Mouse (Mus musculus) left cerebral cortex, postnatal 25 days (tissue): Measurements from ENCODE around the gene Plekhf1. TPM values are rescaled to one million over a fixed set of nuclear protein-coding genes. Genes with fewer than 3 reads are reported as not detected.

Experiments
- DNase-seq, 2 experiments: peaks; one replicate each; pipeline ENCODE4 v3.0.0; 2022; ENCODE audit warnings: low spot score in 2 of 2, mixed read lengths in 1 of 2
- intact Hi-C: fragments of 180-260 bp; cut with DNase I; formaldehyde crosslinking; loops from one replicate; pipeline ENCODE4 v1.15.1; 2025
- total RNA-seq, 2 experiments: library from RNA; stranded (reverse); gene quantifications; 2 replicates each; pipeline ENCODE4 v1.2.3; 2021

The Plekhf1 gene
- total RNA-seq, 2 experiments from 2014 or later, result 1.4 TPM

GRCm38 (mm10) chr7:38190056-38190835, 37.6 kb downstream of the Plekhf1 start:
- DNase-seq, result no peak
- intact Hi-C loops, result no loop called here

- DNase-seq, result peak; percentile 30 to 39
- intact Hi-C loops, result no loop called here
These were observed 38.5 kb downstream of the Plekhf1 start for GRCm38 (mm10) chr7:38189136-38189982.

GRCm38 (mm10) chr7:38188281-38189075, 39.3 kb downstream of the Plekhf1 start:
- no peak for DNase-seq
- intact Hi-C loops, result no loop called here

GRCm38 (mm10) chr7:38187796-38188195, 40.0 kb downstream of the Plekhf1 start:
- no peak for DNase-seq
- intact Hi-C loops, result no loop called here

- intact Hi-C loops, result no loop called here
- no peak for DNase-seq
These were observed 41.0 kb downstream of the Plekhf1 start for GRCm38 (mm10) chr7:38186861-38187260.

- intact Hi-C loops, result no loop called here
These were observed 43.0 kb downstream of the Plekhf1 start for GRCm38 (mm10) chr7:38184786-38185185.

GRCm38 (mm10) chr7:38184418-38184745, 43.4 kb downstream of the Plekhf1 start:
- DNase-seq, result no peak
- intact Hi-C loops, result no loop called here

More at GRCm38 (mm10) chr7:38184786-38185185, 43.0 kb downstream of the Plekhf1 start:
- DNase-seq, result no peak

GRCm38 (mm10) chr7:38183709-38184417, 44.0 kb downstream of the Plekhf1 start:
- intact Hi-C loops, result loop anchor here (1.0 to 2.0 kb wide), 2 partner anchors 17 to 87 kb away; partner anchors contain the start of gene Pop4
- DNase-seq, result peak; percentile 89 to 91

- intact Hi-C loops, result loop anchor here (1.0 to 2.0 kb wide), 2 partner anchors 18 to 88 kb away; partner anchors contain the start of gene Pop4
- DNase-seq, result peak in 1 of 2 experiments; percentile 16
These were observed 44.7 kb downstream of the Plekhf1 start, which contains the start of gene 1600014C10Rik for GRCm38 (mm10) chr7:38182962-38183687. 1600014C10Rik (plus strand) TSS chr7:38183217.

GRCm38 (mm10) chr7:38182596-38182961, 45.2 kb downstream of the Plekhf1 start:
- intact Hi-C loops, result loop anchor here (2.0 kb wide), 1 partner anchor 88 kb away; the partner anchor contains the start of gene Pop4
- peak; percentile 74 to 83 for DNase-seq

GRCm38 (mm10) chr7:38181366-38181765, 46.5 kb downstream of the Plekhf1 start:
- intact Hi-C loops, result no loop called here
- DNase-seq, result no peak

- intact Hi-C loops, result no loop called here
- no peak for DNase-seq
These were observed 47.9 kb downstream of the Plekhf1 start for GRCm38 (mm10) chr7:38179896-38180295.

- intact Hi-C loops, result no loop called here
- DNase-seq, result no peak
These were observed 51.8 kb downstream of the Plekhf1 start for GRCm38 (mm10) chr7:38176056-38176455.

- DNase-seq, result peak; percentile 62 to 66
- intact Hi-C loops, result no loop called here
These were observed 53.3 kb downstream of the Plekhf1 start for GRCm38 (mm10) chr7:38174321-38175148.

- intact Hi-C loops, result no loop called here
- DNase-seq, result no peak
These were observed 53.9 kb downstream of the Plekhf1 start for GRCm38 (mm10) chr7:38173871-38174270.

- DNase-seq, result peak; percentile 74 to 93
- intact Hi-C loops, result loop anchor here (2.0 kb wide), 3 partner anchors 27 to 107 kb away; no protein-coding TSS in a partner anchor
These were observed 60.1 kb downstream of the Plekhf1 start for GRCm38 (mm10) chr7:38167724-38168141.
